Mouse (Mus musculus): ENCODE results near the gene Igf1r. TPM values are rescaled to one million over a fixed set of nuclear protein-coding genes. Genes with fewer than 3 reads are reported as not detected.

The Igf1r gene
- polyA plus RNA-seq, 1 experiment = 22.7 TPM

DNA sequence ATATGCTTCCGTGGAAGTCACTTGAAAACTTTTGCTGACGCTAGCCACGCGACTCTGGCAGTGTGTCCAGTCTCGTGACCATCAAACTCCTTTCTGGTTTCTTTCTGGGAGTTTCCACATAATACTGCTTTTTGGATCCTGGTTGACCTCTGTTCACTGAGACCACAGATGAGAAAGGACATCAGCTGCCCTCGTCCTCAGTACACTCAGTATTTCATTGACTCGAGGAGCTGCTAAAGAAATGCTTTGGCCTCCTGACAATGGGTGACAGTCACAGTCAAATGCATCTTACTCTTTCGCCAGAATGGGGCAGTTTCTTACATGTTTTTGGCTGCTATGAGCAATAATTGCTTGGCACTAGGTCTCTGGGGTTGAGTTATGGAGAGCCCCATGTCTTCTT is 293.6 kb downstream of the Igf1r start:
- no peaks in the 10 kb centered on the region for H3K4me1 ChIP-seq (ENCODE audit: control insufficient read depth, insufficient read depth, low read length)

DNA sequence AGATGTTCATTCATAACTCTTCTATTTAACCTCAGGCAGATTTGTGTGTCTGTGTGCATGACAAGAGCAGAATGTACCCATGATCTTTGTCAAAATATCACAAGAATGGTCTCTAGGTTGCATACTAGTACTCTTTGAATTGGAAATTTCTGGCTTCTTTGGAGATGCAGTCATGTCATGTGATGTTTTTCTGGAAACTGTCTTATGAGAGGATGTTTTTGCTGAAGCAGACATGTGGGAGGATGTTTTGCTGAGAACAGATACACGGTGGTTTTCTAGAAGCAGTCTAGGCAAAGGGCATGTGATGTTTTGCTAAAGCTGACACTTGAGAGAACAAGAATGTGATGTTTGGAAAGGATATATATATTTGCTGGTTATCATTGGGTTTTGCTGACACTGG is 297.8 kb downstream of the Igf1r start:
- Histone ChIP-seq H3K4me1 (ENCODE audit: control insufficient read depth, insufficient read depth, low read length) (no peaks in the 10 kb centered on the region), H3K27ac (ENCODE audit: insufficient read depth, low read length) (no peak overlapping the region), H3K4me3 (ENCODE audit: insufficient read depth, low read length) (no peak overlapping the region)
- no peak for TF ChIP-seq POLR2A (IDR thresholded peaks at IDR 0.05; ENCODE audit: extremely low read depth, insufficient read depth, low read length)
- no peak for TF ChIP-seq CTCF (IDR thresholded peaks at IDR 0.05; ENCODE audit: extremely low read depth, insufficient read depth, low read length)

More for the DNA sequence above, 293.6 kb downstream of the Igf1r start:
- Histone ChIP-seq H3K4me3 (ENCODE audit: insufficient read depth, low read length) (no peak overlapping the region), H3K27ac (ENCODE audit: insufficient read depth, low read length) (no peak overlapping the region)
- no peak for TF ChIP-seq CTCF (IDR thresholded peaks at IDR 0.05; ENCODE audit: extremely low read depth, insufficient read depth, low read length)

DNA sequence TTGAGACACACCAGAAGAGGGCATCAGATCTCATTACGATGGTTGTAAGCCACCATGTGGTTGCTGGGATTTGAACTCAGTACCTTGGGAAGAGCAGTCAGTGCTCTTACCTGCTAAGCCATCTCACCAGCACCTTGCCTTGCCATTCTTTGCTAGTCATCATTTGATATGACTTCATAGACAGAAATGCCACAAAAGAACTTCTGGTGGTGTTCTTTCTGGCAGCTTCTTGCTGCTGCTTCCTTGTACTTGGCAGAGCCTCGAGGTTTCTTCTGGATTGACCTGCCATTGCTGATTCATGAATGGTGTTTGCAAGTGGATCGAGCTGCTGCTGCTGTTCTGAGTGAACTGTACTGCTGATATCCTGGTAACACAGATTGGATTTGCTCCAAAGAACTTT is 298.3 kb downstream of the Igf1r start:
- TF ChIP-seq CTCF (IDR thresholded peaks at IDR 0.05; ENCODE audit: extremely low read depth, insufficient read depth, low read length) = no peak
- no peak for TF ChIP-seq POLR2A (IDR thresholded peaks at IDR 0.05; ENCODE audit: extremely low read depth, insufficient read depth, low read length)
- no peak overlapping the region for H3K27ac ChIP-seq (ENCODE audit: insufficient read depth, low read length)
- no peaks in the 10 kb centered on the region for H3K4me1 ChIP-seq (ENCODE audit: control insufficient read depth, insufficient read depth, low read length)
- H3K4me3 ChIP-seq (ENCODE audit: insufficient read depth, low read length) = no peak overlapping the region

DNA sequence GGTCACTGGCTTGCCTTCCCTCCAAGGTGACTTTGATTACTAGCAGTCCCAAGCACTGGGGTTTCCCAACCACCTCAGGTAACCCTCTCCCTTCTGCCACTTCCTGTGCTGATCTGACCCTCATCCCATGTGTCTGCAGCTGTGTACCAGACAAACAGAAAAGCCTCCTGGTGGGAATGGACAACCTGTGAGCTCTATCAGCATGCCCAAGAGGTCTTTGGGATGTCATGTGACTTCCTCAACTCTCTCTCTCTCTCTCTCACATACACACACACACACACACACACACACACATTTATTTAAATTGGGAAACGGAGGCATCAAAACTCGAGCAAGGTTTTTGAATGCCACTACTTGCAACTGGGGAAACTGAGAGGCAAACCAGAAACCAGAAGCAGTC is 305.1 kb downstream of the Igf1r start:
- no peak overlapping the region for H3K27ac ChIP-seq (ENCODE audit: insufficient read depth, low read length)
- TF ChIP-seq CTCF (IDR thresholded peaks at IDR 0.05; ENCODE audit: extremely low read depth, insufficient read depth, low read length) (no peak), POLR2A (IDR thresholded peaks at IDR 0.05; ENCODE audit: extremely low read depth, insufficient read depth, low read length) (no peak)
- H3K4me1 ChIP-seq (ENCODE audit: control insufficient read depth, insufficient read depth, low read length) = peaks cover 2% of the 10 kb centered on the region; the same call in 1 of the 2 replicates
- no peak overlapping the region for H3K4me3 ChIP-seq (ENCODE audit: insufficient read depth, low read length)

DNA sequence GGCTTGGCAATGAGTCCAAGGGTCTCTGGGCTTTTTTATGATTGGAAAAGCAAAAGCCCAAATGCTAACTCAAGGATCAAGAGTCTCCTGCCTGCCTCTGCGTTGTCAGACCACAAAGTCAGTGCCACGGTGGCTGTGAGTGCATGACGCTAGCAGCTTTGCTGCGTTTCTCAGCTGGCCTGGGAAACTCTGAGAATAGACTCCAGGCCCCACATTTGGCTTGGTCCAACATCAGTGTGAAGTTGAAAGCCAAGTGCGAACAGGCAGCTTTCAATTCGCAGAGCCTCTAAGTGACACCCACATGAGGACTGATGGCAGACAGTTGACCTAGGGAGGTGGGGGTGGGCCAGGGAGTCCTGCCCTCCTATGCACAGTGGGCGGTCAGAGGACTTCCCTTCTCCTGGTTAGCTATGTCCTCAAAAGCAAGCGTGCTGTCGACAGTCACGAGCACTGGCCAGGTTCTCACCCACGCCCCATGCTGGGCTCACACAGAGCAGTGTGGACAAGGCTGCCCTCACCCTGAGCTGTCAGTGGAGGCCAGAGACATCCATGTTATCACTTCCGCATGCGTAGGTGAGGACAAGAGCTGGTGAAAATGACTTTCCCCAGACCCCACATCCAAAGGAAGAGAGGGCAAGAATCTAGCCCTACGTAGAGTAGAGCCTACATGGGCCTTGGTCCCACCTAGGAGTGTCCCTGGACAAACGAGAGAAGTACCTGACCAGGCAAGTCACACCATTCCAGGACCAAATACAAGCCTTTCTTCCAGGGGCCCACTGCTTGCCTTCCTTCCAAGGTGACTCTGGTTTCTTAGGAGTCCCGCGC is 305.9 kb downstream of the Igf1r start:
- Histone ChIP-seq H3K4me1 (ENCODE audit: control insufficient read depth, insufficient read depth, low read length) (peaks cover 4% of the 10 kb centered on the region), H3K4me3 (ENCODE audit: insufficient read depth, low read length) (no peak overlapping the region), H3K27ac (ENCODE audit: insufficient read depth, low read length) (no peak overlapping the region)
- no peak for TF ChIP-seq POLR2A (IDR thresholded peaks at IDR 0.05; ENCODE audit: extremely low read depth, insufficient read depth, low read length)
- TF ChIP-seq CTCF (IDR thresholded peaks at IDR 0.05; ENCODE audit: extremely low read depth, insufficient read depth, low read length) = no peak

DNA sequence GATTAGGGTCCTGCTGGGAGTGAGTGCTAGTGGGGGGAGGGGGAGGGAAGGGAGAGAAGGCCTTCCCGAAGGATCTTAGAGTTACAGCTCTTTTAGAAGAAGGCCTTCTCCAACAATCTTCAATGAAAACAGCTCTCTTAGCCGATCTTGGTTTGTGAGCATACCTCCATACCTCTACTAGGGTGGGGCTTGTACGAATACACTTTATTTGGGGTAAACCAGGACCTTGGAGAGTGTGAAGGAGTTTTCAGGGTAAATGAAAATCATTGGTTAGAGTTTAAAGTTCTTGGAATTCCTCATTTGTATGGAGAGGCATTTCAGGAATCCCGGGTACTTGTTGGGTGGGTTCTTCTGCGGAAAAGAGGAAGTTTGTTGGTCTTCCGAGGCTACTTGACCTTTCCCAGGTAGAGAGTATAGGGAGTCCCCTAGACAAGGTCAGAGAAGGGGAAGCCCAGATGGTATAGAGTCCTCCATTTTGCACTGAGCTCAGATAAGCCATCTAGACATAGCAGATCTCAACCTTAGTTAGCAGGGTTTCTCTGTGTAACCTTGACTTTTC is 307.0 kb downstream of the Igf1r start:
- Histone ChIP-seq H3K4me3 (ENCODE audit: insufficient read depth, low read length) (no peak overlapping the region), H3K4me1 (ENCODE audit: control insufficient read depth, insufficient read depth, low read length) (peaks cover 4% of the 10 kb centered on the region), H3K27ac (ENCODE audit: insufficient read depth, low read length) (no peak overlapping the region)
- TF ChIP-seq CTCF (IDR thresholded peaks at IDR 0.05; ENCODE audit: extremely low read depth, insufficient read depth, low read length) = no peak
- no peak for TF ChIP-seq POLR2A (IDR thresholded peaks at IDR 0.05; ENCODE audit: extremely low read depth, insufficient read depth, low read length)

DNA sequence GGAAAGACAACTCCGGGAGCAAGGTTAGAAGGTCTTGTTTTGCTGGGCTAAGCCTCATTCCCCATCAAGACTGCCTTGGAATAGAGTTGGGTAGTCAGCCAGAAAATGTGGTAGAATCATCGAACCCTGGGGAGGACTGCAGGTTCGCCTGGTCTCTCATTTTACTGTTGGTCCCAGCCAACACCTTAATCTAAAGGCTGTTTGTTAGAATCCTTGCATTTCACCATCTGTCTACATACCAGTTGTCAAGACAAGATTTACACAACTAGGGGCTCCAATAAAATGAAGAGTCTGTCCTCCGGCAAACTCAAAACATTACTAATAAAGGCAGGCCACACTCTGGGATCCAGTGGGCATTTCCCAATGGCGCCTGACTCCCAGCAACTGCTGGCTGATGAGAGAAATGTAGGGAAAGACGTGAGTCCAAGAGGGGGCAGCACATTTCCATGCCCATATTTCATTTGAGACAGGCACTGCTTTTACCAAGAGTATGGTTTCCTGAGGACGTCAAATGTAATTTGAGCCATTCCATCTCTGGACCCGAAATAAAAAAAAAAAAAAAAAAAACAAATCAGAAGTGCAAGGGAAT is 310.1 kb downstream of the Igf1r start:
- H3K4me1 ChIP-seq (ENCODE audit: control insufficient read depth, insufficient read depth, low read length) = peaks cover 2% of the 10 kb centered on the region
- H3K4me3 ChIP-seq (ENCODE audit: insufficient read depth, low read length) = no peak overlapping the region
- TF ChIP-seq CTCF (IDR thresholded peaks at IDR 0.05; ENCODE audit: extremely low read depth, insufficient read depth, low read length) (no peak), POLR2A (IDR thresholded peaks at IDR 0.05; ENCODE audit: extremely low read depth, insufficient read depth, low read length) (no peak)
- no peak overlapping the region for H3K27ac ChIP-seq (ENCODE audit: insufficient read depth, low read length)

DNA sequence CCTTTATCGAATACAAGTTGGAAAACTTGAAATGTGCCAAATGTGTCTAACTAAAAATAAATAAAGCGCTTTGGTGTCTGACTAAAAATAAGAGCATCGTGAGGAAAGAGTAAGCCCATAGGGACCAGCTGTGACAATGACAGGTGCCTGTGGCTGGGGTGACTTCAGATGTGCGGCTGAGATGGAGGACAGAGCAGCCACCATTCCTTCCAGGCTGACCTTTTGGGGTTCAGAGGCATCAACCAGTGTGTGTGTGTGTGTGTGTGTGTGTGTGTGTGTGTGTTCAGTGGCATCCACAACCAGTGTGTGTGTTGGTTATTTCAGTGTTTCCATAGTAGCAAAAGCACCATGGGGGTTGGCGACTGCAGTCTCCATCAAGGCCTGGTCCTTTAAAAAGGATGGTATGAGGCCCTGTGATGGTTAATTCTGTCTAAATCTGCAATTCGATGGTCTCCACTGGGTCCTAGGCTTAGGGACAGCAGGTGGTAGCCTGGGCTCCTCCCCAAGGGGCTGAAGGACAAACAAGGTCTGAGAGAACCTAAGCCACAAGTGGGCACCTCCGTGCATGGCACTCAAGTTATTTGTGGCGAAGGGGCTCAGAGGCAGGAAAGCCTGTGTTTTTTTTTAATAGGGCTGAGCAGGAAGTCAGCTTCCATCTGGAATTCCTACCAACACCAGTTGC is 310.9 kb downstream of the Igf1r start:
- TF ChIP-seq POLR2A (IDR thresholded peaks at IDR 0.05; ENCODE audit: extremely low read depth, insufficient read depth, low read length) = no peak
- TF ChIP-seq CTCF (IDR thresholded peaks at IDR 0.05; ENCODE audit: extremely low read depth, insufficient read depth, low read length) = no peak
- Histone ChIP-seq H3K4me3 (ENCODE audit: insufficient read depth, low read length) (no peak overlapping the region), H3K4me1 (ENCODE audit: control insufficient read depth, insufficient read depth, low read length) (peaks cover 2% of the 10 kb centered on the region), H3K27ac (ENCODE audit: insufficient read depth, low read length) (no peak overlapping the region)

DNA sequence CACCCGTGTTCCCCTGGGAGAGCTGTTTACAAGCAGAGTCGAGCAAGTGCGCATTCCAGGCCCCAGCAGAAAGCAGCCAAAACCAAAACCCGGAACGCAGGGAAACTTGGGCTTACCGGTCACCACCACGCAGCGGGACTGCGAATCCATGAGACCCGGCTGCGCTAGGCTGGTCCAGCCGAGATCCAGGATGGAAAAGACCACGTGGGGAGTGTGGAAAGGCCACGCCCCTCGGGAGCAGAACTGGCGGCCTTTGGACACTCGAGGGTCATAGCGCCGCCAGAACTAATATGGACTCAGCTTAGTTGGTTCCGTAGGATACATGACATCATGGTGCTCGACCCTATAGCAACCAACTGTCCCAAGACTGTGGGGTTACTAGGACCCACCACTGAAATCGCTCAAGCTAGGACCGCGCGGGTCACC is 311.4 kb downstream of the Igf1r start, which contains the start of gene Pgpep1l:
Pgpep1l (minus strand) TSS at position 206 of the 426 bp plus-strand sequence.
- Histone ChIP-seq H3K4me3 (ENCODE audit: insufficient read depth, low read length) (no peak within 1 kb of the TSS), H3K4me1 (ENCODE audit: control insufficient read depth, insufficient read depth, low read length) (peaks cover 2% of the 10 kb centered on the region), H3K27ac (ENCODE audit: insufficient read depth, low read length) (no peak within 1 kb of the TSS)
- TF ChIP-seq POLR2A (IDR thresholded peaks at IDR 0.05; ENCODE audit: extremely low read depth, insufficient read depth, low read length) (no peak), CTCF (IDR thresholded peaks at IDR 0.05; ENCODE audit: extremely low read depth, insufficient read depth, low read length) (no peak)

Measured in cortical plate, adult 2 months (tissue).